Mouse (Mus musculus): ENCODE measurements around the gene Tmem209. TPM values are rescaled to one million over a fixed set of nuclear protein-coding genes. Genes with fewer than 3 reads are reported as not detected.

The Tmem209 gene
- polyA plus RNA-seq, 1 experiment from 2014 or later: 27.5 TPM

DNA sequence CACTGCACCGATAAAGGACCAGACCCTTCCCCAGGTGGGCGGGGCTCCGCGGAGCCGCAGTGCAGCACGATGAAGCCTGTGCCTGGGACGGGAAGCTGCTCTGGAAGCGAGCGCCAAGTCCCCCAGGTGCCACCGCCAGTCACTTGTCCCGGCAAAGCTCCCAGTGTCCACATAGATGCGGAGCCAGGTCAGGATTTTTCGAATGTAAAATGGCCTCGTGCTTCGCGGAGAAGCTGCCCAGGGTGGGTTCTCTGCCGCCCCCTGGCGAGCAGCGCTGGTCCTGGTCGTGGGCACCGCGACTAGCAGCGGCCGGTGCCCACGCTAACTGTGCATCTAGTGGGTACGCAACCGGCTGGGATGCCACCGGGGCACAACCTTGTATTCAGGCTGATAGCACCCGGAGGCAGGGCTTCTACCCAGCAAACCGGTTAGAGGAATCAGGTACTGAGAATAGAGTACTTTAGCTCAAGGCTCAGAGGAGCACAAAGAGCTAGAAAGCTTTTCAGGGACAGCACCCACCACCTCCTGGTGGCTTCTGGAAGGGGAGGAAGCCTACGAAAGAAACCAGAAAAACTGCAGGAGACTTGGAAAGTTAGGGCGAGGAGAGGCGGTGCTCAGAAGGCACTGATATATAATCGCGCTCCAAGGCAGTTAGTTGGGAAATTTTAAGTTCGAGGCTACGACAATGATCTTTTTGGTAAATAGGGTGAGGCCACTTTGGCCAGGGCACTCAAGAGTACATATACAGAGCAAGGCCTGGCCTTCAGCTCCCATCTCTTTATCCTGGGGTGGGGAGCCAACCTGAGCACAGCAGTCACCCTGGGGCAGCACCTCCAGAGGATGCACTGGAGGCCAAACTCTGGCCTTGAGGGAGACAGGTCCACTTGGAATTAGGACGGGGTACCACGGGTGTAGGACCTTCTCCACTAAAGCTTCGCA, 49.5 kb downstream of the Tmem209 start:
- Histone ChIP-seq H3K4me3 (peak overlapping the region; percentile 53), H3K4me1 (replicated peaks) (peaks cover 52% of the 10 kb centered on the region), H3K27me3 (replicated peaks) (no peaks in the 10 kb centered on the region), H3K9me3 (replicated peaks) (no peaks in the 10 kb centered on the region), H3K36me3 (peaks cover 7% of the 10 kb centered on the region), H3K27ac (ENCODE audit: poor library complexity, severe bottlenecking) (peak overlapping the region; percentile 93), H3K4me2 (peak overlapping the region; percentile 80), H3K9ac (peak overlapping the region; percentile 72)
- WGBS: 7% methylated on average over 40 of the region's 40 CpGs
- peak; percentile 15; the same call in 1 of the 2 replicates for ATAC-seq (ENCODE audit: insufficient number of reproducible peaks, low FRiP score)

DNA sequence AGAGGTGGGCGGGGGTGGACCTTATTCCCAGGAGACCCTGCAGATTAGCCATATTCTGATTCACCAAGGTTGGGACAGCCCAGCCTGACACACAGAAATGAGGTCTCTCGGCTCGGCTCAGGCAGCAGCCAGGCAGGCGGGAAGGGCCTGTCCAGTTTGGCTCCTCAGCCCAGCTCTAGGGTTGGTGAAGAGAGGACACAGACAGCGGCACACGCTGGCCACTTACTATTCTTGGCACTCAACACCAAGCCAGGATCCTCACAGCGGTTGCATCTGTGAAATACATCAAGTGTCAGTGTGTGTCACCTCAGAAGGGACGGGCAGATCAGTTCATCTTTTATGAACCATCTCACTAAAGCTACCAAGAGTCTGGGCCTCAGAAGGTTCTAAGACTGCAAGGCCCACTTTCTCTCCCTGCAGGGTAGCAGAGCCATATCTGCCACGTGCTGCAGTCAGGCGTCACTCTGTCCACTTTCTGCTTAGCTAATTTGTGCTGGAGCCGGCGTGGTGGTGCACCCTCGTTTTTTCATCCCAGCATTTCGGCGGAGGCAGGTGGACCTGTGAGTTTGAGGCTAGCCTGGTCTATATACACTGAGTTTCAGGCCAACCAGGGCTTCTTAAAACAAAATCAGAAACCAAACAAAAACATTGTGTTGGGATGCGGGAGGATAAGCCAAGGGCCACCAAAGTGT, 50.4 kb downstream of the Tmem209 start:
- no peaks in the 10 kb centered on the region for H3K9me3 ChIP-seq (replicated peaks)
- WGBS: 47% methylated on average over 16 of the region's 16 CpGs
- ATAC-seq (ENCODE audit: insufficient number of reproducible peaks, low FRiP score): no peak
- H3K4me3 ChIP-seq: peak overlapping the region; percentile 53
- H3K27me3 ChIP-seq (replicated peaks): no peaks in the 10 kb centered on the region
- H3K27ac ChIP-seq (ENCODE audit: poor library complexity, severe bottlenecking): peak overlapping the region; percentile 93; the same call in 1 of the 2 replicates
- H3K4me2 ChIP-seq: peak overlapping the region; percentile 80
- peaks cover 15% of the 10 kb centered on the region for H3K36me3 ChIP-seq
- peak overlapping the region; percentile 72 for H3K9ac ChIP-seq
- H3K4me1 ChIP-seq (replicated peaks): peaks cover 52% of the 10 kb centered on the region

DNA sequence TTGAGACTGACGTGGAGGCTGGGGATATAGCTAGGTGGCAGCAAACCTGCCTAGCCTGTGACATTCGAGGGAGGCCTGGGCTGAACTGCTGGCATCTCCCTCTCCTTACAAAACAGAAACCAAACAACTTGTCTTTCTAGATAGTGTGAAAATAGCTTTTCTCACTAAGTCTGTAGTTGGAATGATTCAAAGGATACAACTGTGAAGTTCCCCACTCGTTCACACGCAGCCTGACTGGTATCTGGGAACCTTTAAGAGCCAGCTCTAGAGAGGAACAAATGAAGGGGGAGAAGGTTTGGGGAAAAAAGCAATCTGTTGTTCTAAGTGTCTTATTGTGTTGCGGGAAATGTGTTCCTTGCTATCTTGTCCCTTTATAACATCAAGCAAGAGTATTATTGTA, 51.0 kb downstream of the Tmem209 start:
- whole genome bisulfite sequencing: 79% methylated on average over 5 of the region's 5 CpGs
- H3K9me3 ChIP-seq (replicated peaks): no peaks in the 10 kb centered on the region
- H3K4me2 ChIP-seq: no peak overlapping the region
- peak overlapping the region; percentile 29; the same call in 1 of the 2 replicates for H3K27ac ChIP-seq (ENCODE audit: poor library complexity, severe bottlenecking)
- no peaks in the 10 kb centered on the region for H3K27me3 ChIP-seq (replicated peaks)
- H3K4me3 ChIP-seq: no peak overlapping the region
- H3K36me3 ChIP-seq: peaks cover 16% of the 10 kb centered on the region
- H3K9ac ChIP-seq: no peak overlapping the region
- peaks cover 51% of the 10 kb centered on the region for H3K4me1 ChIP-seq (replicated peaks)
- ATAC-seq (ENCODE audit: insufficient number of reproducible peaks, low FRiP score): no peak

DNA sequence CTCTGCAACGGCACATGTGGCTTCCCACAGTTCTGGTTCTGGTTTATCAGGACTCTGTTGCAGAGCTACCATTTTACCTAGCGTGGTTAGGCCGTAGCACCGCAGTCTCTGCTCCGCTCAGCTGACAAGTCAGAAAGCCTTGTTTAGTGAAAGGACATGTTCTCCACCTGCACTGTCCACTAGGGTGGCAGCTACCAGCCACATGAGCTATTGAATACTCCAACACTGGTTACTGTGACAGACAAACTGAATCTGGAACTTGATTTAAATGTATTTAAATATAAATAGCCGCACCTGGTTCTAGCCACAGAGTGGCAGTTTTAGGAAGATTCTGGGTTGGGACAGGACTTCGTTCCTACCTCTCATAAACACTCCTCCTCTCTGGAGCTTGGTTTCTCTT, 52.6 kb downstream of the Tmem209 start:
- H3K9ac ChIP-seq: no peak overlapping the region
- H3K4me3 ChIP-seq: no peak overlapping the region
- WGBS: 90% methylated on average over 7 of the region's 7 CpGs
- no peaks in the 10 kb centered on the region for H3K27me3 ChIP-seq (replicated peaks)
- H3K27ac ChIP-seq (ENCODE audit: poor library complexity, severe bottlenecking): no peak overlapping the region
- no peak overlapping the region for H3K4me2 ChIP-seq
- no peak for ATAC-seq (ENCODE audit: insufficient number of reproducible peaks, low FRiP score)
- peaks cover 40% of the 10 kb centered on the region for H3K4me1 ChIP-seq (replicated peaks)
- H3K36me3 ChIP-seq: peaks cover 26% of the 10 kb centered on the region
- no peaks in the 10 kb centered on the region for H3K9me3 ChIP-seq (replicated peaks)

DNA sequence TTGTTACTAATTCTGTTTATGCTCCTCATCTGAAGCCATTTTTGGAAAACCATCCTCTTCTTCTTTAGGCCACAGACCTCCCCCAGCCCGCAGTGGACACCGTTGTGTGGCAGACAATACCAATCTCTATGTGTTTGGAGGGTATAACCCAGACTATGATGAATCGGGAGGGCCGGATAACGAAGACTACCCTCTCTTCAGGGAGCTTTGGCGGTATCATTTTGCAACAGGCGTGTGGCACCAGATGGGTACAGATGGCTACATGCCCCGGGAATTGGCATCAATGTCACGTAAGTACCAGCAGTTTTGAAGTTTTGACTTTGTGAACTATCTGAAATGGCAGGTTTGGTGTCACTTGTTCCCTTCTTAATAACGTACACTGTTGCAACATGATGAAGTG, 70.0 kb downstream of the Tmem209 start:
- no peak for ATAC-seq (ENCODE audit: insufficient number of reproducible peaks, low FRiP score)
- H3K36me3 ChIP-seq: peaks cover 47% of the 10 kb centered on the region
- 94% methylated on average over 10 of the region's 10 CpGs for WGBS

DNA sequence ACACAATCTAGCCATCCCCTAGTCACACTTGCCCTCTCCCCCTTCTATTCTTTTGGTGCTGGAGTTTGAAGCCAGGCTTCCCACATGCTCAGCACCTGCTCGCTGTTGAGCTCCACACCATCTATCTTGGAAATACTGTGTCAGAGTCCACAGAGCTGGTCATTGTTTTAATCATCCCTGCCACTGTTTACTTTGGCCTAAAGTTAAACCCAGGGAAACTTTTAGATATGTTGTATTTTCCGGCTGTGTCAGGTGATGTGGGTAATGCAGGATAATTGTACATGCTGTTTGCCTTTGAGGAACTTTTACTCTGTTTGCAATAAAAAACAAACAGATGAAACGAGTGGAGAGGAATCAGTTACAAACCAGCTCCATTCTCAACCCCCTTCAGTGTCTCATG, 72.5 kb downstream of the Tmem209 start:
- Histone ChIP-seq H3K27me3 (replicated peaks) (no peaks in the 10 kb centered on the region), H3K9me3 (replicated peaks) (no peaks in the 10 kb centered on the region), H3K4me3 (no peak overlapping the region), H3K27ac (ENCODE audit: poor library complexity, severe bottlenecking) (no peak overlapping the region), H3K36me3 (peaks cover 23% of the 10 kb centered on the region), H3K4me1 (replicated peaks) (peaks cover 20% of the 10 kb centered on the region), H3K9ac (no peak overlapping the region), H3K4me2 (no peak overlapping the region)
- no peak for ATAC-seq (ENCODE audit: insufficient number of reproducible peaks, low FRiP score)
- WGBS: 62% methylated on average over 3 of the region's 3 CpGs

More for the DNA sequence above, 70.0 kb downstream of the Tmem209 start:
- H3K9me3 ChIP-seq (replicated peaks): no peaks in the 10 kb centered on the region
- no peak overlapping the region for H3K4me3 ChIP-seq
- H3K9ac ChIP-seq: no peak overlapping the region
- H3K27me3 ChIP-seq (replicated peaks): no peaks in the 10 kb centered on the region
- no peak overlapping the region for H3K4me2 ChIP-seq
- peaks cover 10% of the 10 kb centered on the region for H3K4me1 ChIP-seq (replicated peaks)
- no peak overlapping the region for H3K27ac ChIP-seq (ENCODE audit: poor library complexity, severe bottlenecking)

DNA sequence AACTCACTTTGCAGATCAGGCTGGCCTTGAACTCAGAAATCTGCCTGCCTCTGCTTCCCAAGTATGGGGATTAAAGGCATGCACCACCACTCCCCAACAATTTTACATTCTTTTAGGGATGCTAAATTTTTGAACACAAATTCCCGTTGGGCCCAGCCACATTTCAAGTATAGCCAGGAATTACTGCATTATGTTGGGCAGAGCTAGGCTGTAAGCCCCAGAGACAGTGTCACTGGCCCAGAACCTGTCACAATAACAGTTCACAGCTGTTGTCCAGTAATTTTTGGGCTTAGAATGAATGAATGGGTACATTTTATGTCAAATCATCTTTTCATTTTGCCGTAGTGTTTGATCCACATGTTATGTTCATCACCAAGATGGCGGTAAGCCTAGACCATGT, 73.1 kb downstream of the Tmem209 start:
- peaks cover 17% of the 10 kb centered on the region for H3K36me3 ChIP-seq
- no peak overlapping the region for H3K4me2 ChIP-seq
- H3K27ac ChIP-seq (ENCODE audit: poor library complexity, severe bottlenecking): no peak overlapping the region
- 88% methylated on average over 3 of the region's 3 CpGs for WGBS
- ATAC-seq (ENCODE audit: insufficient number of reproducible peaks, low FRiP score): no peak
- peaks cover 20% of the 10 kb centered on the region for H3K4me1 ChIP-seq (replicated peaks)
- no peak overlapping the region for H3K4me3 ChIP-seq
- no peak overlapping the region for H3K9ac ChIP-seq
- no peaks in the 10 kb centered on the region for H3K9me3 ChIP-seq (replicated peaks)
- H3K27me3 ChIP-seq (replicated peaks): no peaks in the 10 kb centered on the region

DNA sequence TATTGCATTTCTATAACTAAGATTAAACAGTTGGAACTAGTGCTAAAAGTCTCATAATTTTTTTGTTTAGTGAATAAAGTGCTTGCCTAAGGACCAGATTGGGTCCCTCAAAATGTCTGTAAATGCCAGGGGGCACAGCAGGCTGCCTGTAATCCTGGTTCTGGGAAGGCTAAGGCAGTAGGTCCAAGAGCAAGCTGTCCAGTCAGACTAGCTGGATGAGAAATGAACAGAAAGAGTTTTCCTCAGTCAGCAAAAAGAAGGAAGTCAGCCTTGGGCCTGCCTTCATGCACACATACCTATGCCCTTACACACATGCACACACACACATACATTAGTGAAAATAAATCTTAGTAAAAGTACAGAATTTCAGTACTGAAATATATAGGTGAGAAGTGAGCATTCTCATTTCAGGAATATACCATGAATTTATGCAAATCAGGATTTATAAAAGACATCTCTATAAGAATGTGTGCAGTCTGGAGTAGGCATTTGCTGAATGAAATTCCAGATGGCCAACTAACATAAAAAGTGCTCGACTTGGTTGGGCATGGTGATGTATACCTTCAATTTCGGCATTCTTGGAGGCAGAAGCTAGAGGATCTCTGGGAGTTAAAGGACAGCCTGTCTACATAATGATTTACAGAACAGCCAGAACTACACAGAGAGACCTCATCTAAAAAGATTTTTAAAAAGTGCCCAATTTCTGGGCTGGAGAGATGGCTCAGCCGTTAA, 77.0 kb downstream of the Tmem209 start:
- no peak for ATAC-seq (ENCODE audit: insufficient number of reproducible peaks, low FRiP score)
- Histone ChIP-seq H3K27ac (ENCODE audit: poor library complexity, severe bottlenecking) (peak overlapping the region; percentile 40; the same call in 1 of the 2 replicates), H3K4me3 (no peak overlapping the region), H3K9me3 (replicated peaks) (no peaks in the 10 kb centered on the region), H3K9ac (no peak overlapping the region), H3K27me3 (replicated peaks) (no peaks in the 10 kb centered on the region), H3K4me2 (no peak overlapping the region), H3K4me1 (replicated peaks) (peaks cover 18% of the 10 kb centered on the region), H3K36me3 (peaks cover 4% of the 10 kb centered on the region; the same call in 1 of the 2 replicates)
- 62% methylated on average over 3 of the region's 3 CpGs for WGBS

Other genes with a start within 250 kb of the Tmem209 start
- 69.3 and 70.9 TPM in 2 replicates for gene Ube2h, start 205.2 kb downstream of the Tmem209 start, polyA plus RNA-seq (2016; fragmentation: Nextera tagmentation; extraction: Ambion mirVana)
- 44.0 and 48.4 TPM in 2 replicates for gene Zc3hc1, start 118.8 kb downstream of the Tmem209 start, polyA plus RNA-seq (2016; fragmentation: Nextera tagmentation; extraction: Ambion mirVana)
- gene Klhdc10, start 107.9 kb downstream of the Tmem209 start, polyA plus RNA-seq (2016; fragmentation: Nextera tagmentation; extraction: Ambion mirVana): 34.3 and 38.8 TPM in 2 replicates
- 0.17 and 0.26 TPM in 2 replicates for gene Ssmem1, start 66 bp upstream of the Tmem209 start, polyA plus RNA-seq (2016; fragmentation: Nextera tagmentation; extraction: Ambion mirVana)
- gene Cpa2, start 31.8 kb upstream of the Tmem209 start, polyA plus RNA-seq (2016; fragmentation: Nextera tagmentation; extraction: Ambion mirVana): 5.3 and 6.3 TPM in 2 replicates
- 2.9 and 3.1 TPM in 2 replicates for gene Cpa4, start 58.6 kb upstream of the Tmem209 start, polyA plus RNA-seq (2016; fragmentation: Nextera tagmentation; extraction: Ambion mirVana)
- gene Cpa5, start 101.2 kb upstream of the Tmem209 start, polyA plus RNA-seq (2016; fragmentation: Nextera tagmentation; extraction: Ambion mirVana): 1.1 and 1.9 TPM in 2 replicates
- 1.8 and 2.0 TPM in 2 replicates for gene Cpa1, start 129.4 kb upstream of the Tmem209 start, polyA plus RNA-seq (2016; fragmentation: Nextera tagmentation; extraction: Ambion mirVana)
- gene Cep41, start 184.0 kb upstream of the Tmem209 start, polyA plus RNA-seq (2016; fragmentation: Nextera tagmentation; extraction: Ambion mirVana): 11.9 TPM in 2 replicates
- gene Mest, start 213.8 kb upstream of the Tmem209 start, polyA plus RNA-seq (2016; fragmentation: Nextera tagmentation; extraction: Ambion mirVana): 3,424 and 3,742 TPM in 2 replicates

Measured in heart, embryonic 12.5 days (tissue).